Mouse (Mus musculus): Measurements from ENCODE around the gene Prpsap1.

The Prpsap1 gene

DNA sequence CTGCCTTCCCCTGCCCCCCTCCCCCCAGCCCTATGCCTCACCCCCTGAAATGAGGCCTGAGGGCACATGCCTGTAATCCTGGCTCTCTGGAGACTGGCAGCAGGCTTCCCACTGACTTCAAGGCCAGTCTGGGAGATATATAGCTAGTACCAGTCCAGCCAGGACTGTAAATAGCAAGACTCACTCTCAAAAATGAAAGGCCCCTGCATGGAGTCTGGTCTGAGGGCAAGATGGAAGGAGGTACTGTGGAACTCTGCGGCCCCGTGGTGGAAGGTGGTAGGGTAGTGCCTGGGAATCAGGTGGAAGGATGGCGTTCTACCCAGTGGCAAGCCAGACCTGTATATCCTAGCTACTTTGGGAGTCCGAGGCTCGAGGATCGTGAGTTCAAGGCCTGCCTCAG is 50.1 kb downstream of the Prpsap1 start:
- no peak for DNase-seq (ENCODE audit: low spot score in 2 of 2)

DNA sequence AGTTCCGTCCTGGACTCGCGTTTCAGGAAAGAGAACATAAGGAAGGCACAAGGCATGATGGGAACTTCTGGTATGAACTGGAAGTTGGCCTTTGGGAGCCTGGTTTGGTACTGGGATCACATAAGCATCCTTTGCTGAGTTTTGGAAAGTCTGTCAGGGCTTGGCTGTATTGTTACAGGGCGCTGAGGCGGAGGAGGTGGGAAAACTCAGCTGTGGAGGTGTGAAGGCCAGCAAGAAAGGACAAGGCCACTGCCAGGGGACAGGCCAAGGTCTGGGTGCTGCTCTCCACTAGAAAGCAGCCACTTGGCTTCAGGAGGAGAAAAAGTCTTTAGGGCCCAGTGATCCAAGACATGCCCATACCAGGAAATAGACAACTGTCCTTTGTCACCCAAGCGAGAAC is 50.7 kb downstream of the Prpsap1 start:
- no peak for DNase-seq (ENCODE audit: low spot score in 2 of 2)

DNA sequence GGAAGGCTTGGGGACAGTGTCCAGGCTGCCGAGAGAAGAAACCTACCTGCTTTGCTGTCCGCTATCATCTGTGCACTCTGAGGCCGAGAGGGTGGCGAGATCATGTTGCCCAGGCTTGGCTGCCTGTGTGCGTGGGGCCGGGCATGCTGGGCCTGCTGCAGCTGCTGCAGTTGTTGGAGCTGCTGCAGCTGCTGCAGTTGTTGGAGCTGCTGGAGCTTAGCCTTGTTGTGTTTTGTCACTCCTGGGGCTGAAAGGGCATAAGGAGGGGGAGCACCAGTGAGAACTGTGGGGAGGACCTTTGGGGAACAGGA is 51.2 kb downstream of the Prpsap1 start:
- DNase-seq (ENCODE audit: low spot score in 2 of 2) = no peak

DNA sequence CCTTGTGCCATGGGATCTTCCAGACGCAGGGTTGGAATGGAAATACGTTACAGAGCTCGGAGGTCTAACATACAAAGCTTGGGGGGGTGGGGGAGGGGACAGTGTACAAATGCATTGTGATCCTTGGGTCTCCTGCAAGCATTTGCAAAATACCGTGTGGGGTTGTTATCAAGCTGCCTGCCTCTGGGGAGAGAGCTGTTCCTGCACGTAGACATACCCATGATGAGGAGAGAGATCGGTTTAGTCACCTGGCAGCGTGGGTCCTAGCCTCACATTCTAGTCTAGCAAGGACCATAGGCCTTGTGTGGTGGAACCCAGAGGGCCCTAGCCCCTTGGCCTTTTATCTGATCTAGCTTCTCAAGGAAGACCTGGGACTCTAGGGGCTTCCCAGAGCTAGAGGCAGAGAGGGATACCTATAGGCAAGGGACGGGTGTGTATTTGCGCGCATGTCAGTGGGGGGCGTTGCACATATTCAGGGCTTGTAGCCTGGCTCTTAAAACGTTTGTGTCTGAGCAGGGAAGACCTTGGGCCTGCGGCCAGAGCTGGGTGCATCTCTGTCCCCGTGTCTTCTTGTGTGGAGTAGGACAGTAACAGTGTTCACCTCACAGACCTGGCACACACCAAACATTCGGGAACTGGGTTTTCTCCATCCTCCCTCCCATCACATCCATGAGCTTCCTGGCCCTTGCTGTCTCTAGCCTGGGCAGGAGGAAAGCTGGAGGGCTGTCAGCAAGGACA is 51.7 kb downstream of the Prpsap1 start:
- DNase-seq (ENCODE audit: low spot score in 2 of 2) = no peak

DNA sequence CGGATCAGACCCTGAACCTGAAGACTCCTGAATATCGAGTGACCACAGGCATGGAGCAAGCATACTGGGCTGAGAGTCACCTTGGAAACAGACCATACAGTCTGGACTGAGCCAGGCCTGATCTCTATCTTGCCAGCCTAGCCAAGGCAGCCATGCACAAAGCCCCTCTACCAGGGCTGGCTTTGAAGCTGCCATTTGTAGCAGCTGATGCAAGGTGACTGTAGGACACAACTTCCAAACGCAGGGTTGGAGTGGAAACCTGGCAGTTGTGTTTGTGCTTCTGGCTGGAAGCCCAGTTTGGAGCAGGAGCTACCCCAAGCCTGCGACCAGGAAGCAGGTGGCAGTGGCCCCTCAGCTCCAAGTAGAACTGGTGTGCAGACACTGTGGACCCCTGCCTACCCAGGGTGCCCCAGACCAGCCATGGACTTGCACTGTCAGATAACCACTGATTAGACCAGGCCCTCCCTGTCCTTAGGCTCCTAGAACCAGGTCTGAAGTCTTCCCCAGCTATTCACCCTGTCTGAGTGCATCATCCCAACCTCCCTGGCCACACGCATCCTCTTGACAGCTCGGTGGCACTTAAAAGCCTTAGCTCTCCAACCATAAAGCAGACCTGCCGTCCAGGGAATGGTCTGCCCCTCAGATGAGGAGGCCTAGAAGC is 53.5 kb downstream of the Prpsap1 start:
- no peak for DNase-seq (ENCODE audit: low spot score in 2 of 2)

DNA sequence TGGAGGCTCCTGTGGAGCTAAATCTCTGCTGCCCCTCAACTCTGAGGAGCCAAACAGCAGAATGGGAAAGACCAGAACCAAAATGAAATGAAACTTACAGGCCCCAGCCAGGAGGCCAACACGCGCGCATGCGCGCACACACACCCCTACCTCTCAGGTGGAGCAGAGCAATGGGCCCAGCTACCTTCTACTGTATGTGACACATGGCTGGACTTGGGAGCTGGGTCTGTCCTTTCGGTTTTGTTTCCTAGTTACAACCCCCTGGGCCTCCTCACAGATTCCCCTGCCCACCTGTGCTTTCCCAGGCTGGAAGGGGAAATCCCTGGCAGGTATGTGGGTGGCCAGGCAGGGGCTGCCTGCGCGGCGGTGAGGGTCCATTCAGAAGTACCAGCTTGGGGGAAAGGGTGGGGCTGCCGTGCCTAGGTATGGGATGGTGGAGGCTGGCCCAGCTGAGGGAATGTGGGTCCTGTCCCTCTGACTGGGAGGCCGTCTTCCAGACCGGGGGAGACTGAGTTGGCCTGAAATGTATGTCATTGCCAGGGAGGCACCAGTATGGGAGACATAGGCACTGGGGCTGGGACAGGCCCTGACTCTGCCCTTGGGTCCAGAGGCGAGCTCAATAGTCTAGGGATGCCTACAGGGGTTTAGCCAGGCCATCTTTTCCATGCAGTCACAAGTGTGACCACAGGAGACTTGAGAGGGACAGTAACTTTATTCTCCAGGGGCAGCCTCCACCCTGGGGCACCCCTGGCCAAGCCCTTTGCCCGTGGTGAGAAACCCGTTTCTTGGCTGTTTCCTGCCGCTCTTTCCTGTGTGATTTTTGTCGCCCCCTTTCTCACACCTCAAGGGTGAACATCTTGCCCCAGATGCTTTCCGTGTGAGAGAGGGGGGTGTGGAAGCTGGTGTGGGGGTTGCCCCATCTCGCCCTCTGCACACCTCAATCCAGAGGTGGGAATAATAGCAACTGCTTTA is 54.4 kb downstream of the Prpsap1 start:
- no peak for DNase-seq (ENCODE audit: low spot score in 2 of 2)

DNA sequence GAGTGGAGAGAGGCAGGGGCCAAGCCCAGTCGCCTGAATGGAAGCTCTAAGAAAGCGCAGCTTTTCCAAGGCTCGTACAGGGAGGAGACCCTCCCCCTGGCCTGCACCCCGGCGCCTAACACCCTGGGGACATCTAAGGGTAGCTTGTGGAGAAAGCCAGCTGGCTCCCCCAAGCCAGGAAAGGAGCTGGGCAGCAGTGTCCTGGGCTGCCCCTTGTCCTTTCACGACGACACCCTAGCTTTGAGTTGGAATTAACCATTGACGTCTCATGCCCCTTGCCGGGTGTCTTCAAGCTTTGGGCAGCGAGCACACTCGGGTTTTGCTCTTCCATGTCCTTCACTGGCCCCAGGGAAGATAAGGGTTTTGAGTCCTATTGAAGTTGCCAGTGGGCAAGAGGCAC is 56.5 kb downstream of the Prpsap1 start:
- DNase-seq (ENCODE audit: low spot score in 2 of 2) = no peak

DNA sequence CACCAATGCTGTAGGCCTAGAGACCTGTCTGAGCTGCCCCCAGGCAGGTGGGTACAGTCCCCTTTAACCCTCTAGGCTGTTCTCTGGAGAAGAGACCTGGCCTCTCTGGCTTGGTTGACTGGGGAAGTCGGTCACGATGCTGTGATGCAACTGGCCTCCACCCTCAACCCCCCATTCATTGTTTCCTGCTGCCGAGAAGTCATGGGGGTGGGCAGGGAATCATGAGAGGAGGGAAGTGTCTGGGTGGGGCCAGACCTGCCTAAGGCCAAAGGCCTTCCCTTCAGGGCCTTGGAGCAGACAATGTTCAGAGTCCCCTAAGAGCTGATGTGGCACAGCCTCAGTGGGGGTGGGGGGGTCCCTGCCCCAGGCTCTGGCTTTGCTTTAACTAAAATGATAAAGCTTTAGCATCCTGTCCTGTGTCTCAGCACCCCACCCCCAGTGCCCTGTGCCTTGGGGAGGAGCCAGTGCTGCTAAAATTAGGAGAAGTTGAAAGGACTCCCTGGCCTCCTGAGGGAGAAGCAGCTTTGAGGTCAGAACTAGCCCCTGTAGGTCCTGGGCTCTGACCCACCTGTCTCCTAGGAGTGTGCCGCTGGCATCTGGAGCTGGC is 57.2 kb downstream of the Prpsap1 start:
- DNase-seq (ENCODE audit: low spot score in 2 of 2) = no peak

DNA sequence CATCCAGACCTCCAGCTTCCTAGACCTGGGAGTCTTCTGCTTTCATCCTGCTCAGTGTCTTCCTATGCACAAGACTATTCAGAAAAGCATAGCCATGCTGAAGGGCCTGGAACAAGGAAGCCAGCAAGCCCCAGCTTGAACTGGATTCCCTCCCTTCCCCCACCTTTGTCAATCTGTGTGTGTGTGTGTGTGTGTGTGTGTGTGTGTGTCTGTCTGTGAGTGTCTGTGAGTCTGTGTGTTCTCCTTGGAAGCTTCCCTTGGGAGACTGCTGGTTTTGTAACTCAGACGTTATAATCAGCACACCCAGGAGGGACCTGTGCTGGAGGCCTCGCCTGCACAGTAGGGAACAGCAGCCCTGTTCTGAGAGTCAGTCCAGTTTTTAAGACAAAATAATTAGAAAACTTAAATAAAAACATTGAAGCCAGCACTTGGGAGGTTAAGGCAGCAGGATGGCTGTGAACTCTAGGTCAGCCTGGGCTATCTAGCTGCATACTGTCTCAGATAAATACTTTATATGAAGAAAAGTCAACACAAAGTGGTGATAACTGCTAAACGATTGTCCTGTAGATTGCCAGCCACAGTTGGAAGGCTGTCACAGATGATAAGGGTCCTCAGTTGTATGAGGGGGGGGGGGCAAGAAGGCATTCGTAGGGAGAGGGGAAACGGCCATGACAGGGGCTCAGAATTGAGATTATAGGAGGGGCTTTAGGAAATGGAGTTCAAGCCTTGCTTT is 57.8 kb downstream of the Prpsap1 start:
- no peak for DNase-seq (ENCODE audit: low spot score in 2 of 2)

DNA sequence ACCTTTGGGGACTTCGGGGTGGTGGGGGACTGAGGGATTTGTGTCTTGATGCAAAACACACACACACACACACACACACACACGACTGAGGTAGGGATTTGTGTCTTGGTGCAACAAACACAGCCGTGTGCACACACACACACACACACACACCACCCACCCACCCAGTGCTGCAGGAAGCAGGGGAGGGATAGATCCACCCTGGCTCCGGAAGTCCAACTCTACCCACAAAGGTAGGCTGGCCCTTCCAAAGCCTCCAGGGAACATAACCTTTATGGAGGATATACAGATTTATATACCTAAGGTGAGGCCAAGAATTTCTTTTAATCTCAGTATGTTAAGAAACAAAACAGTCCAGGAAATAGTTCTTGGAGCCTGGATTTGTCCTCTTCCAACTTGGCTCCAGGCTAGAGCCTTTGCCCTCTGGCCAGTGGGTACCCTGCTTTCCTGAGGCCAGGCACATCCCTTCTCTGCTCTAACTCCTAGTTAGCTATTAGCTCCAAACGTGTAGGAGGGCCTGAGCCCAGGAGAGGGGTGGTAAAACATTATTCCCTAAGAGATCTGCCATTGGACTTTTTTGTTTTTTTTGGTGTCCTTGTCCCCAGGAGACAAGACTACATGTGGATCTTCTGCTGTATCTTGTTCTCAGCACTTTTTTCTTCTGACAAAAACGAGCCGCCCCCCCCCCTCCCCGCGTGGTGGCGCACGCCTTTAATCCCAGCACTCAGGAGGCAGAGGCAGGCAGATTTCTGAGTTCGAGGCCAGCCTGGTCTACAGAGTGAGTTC is 58.8 kb downstream of the Prpsap1 start:
- no peak for DNase-seq (ENCODE audit: low spot score in 2 of 2)

DNA sequence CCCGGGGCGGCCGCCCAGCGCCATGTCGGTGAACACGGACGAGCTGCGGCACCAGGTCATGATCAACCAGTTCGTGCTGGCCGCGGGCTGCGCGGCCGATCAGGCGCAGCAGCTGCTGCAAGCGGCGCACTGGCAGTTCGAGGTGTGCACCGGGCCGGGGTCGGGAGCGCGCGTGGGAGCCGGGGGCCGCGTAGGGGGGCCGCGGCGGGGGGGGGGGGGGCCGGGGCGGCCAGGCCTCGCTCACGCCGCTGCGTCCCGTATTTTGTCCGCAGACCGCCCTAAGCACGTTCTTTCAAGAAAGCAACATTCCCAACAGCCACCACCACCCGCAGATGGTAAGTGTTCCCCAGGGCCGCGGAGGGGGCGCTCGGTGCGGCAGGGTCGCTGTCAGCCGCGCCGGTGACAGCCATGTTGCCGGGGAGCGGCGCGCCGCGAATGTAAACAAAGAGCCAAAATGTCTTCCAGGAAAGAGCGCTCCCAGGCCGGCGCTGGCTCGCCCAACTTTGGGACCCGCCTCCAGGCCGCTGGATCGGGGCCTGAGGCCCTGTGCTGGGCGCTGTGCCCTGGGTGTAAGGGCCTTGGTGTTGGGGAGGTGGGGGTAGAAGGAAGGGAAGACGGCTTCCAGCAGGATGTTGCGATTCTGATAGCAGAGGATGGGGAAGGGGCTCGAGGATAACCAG is 59.6 kb downstream of the Prpsap1 start:
- peak; percentile 45 to 66 for DNase-seq (ENCODE audit: low spot score in 2 of 2)

DNA sequence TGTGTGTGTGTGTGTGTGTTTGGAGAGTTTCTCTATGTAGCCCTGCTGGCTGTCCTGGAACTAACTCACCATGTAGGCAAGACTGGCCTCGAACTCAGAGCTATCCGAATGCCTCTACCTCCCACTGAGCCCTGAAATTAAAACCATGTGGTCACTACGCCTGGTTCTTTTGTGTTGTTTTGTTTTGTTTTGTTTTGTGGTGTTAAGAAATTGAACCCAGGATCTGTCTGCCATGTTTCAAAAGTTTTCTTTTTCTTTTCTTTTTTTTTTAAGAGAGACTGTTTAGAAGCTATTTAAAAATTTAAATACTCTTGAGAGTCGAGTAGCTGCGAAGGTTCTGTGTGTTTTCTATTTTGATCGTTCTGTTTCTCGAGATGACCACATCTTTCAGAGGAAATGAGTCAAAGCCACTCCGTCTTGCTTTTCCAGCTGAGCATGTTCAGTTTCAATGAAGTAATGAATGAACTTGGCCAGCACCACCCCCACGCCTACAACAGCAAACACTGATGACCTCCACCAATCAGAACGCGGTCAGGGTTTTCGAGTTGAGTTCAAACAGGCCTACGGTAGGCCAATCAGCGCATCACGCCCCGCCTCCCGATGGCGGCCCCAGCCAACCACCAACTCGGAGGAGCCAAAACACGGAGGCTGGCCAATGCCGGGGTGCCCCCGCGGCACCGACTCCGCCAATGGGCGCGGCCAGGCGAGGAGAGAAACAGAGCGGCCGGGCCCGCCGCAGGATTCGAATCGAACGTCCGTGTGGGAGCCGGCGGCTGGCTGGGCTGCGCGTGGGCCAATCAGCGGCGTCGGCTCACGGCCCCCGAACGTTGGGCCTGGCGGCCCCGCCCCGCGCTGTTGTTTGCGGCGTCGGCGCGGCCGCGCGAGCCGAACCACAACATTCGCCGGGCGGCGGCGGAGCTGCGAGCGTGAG is 60.4 kb downstream of the Prpsap1 start, which contains the start of gene Ubald2:
Gene Ubald2 (plus strand): TSS at position 739 of the 931 bp plus-strand sequence.
- DNase-seq (ENCODE audit: low spot score in 2 of 2) = peak; percentile 97 to 99

DNA sequence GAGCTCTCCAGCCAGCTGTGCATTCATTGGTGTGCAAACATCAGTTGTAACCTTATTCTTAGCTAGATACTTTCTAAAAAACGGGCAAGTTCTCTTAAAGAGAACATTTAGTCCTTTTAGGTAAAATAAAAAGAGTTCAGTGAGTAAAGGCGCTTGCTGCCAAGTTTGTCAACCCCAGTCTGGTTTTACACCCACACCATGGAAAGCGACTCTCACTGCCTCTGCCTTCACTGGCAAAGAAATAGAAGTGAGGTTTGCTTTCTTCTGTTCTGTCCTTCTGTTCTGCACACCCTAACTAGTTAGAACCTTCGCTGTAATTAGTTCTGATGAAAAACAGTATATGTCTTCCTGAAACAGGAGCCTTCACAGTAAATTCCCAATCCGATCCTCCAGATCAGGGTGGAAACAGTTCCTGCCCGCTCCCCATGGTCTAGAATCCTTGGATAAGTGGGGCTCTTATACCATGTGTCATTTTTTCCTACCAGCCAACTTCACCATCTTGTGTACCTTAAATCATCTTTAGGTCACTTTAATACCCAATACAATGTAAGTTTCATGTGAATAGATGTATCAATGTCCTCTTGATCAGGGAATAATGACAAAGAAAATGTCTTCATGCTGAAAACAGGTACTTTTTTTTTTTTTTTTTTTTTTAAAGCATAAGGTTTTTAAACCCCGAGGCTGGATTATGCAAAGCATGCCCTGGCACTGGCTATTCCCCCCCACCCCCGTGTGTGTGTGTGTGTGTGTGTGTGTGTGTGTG is 61.2 kb downstream of the Prpsap1 start:
- DNase-seq (ENCODE audit: low spot score in 2 of 2) = no peak

DNA sequence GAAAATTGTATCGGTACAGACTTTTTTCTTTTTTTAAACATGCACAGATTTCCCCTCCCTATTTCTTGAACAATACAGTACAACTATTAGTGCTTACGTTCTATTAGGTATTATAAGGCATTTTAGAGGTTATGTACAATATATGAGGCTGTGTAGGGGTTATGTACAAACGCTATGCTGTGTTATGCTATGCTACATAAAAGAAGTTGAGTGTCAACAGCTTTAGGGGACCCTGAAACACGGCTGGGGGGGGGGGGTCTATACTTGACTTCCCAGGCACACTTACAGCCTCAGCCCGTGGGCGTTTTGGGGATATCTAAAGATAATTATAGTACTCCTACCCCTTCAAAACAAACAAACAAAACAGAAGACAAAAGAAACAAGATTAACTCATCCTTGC is 61.9 kb downstream of the Prpsap1 start:
- DNase-seq (ENCODE audit: low spot score in 2 of 2) = no peak

DNA sequence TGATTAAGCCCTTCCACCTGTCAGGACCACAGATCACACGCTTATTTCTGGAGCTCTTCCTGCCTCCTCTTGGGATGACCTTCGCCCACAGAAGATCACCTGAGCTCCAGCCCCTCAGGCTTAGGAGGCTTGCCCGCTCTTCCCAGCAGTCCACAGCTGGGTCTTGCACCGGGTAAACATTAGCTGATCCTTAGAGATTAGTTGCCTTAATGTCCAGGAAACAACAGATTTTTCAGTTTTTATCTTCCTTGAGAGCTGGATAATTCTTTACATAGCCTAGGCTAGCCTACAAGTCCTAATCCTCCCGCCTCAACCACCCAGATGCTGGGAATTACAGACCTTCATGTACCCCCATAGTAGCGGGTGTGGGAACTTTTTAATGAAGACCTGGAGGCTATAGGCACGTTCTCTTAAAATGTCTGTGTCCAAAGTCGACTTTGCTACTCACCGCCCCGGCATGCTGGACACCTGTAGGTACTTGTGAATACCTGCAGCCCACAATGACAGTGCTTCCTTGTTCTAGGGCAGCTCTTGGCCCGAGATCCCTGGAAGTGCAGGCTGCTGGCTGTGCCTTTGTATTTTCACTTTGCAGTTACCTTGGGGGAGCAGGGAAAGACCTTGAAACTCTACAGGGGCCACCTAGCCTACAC is 62.4 kb downstream of the Prpsap1 start:
- DNase-seq (ENCODE audit: low spot score in 2 of 2) = no peak

DNA sequence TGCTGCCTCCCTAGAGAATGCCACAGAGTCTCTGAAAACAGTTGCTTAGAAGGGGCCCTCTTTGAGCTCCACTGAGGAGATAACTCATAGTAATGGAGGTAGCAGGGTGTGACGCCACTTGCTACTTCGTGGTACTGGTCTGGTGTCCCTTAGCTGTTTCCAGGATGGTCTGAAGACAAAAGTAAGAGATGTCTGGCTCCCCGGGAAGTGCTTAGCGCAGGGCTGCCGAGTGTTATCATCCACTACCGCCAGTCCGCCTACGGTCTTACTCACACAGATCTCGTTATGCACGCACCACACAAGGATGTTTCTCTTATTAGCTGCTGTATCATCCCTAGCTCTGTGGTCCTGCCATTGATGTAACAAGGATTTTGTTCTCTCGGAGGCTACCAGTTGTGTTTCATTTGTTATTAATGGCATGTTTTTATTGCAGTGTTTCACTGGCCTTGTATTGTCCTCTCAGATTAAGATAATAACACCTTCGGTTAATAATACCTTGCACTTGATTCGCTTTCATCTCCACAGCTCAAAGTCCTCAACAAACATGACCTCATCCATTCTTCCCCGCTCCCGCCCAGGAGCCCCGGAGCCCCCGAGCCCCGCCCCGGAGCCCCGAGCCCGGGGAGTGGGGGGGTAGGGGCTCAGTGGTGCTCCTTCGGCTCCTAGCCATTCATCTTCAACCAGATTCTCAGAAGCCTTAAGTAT is 63.1 kb downstream of the Prpsap1 start:
- no peak for DNase-seq (ENCODE audit: low spot score in 2 of 2)
